Mouse (Mus musculus) monocyte, adult 2 months (primary cell): Measurements from ENCODE around the gene Gm47969.

ENCODE experiments used
- DNase-seq, 2 experiments: peaks; one replicate each; pipeline ENCODE4 v3.0.0; 2022; ENCODE audit warnings: low spot score in 2 of 2, low read depth in 1 of 2

Gm47969 gene

DNA sequence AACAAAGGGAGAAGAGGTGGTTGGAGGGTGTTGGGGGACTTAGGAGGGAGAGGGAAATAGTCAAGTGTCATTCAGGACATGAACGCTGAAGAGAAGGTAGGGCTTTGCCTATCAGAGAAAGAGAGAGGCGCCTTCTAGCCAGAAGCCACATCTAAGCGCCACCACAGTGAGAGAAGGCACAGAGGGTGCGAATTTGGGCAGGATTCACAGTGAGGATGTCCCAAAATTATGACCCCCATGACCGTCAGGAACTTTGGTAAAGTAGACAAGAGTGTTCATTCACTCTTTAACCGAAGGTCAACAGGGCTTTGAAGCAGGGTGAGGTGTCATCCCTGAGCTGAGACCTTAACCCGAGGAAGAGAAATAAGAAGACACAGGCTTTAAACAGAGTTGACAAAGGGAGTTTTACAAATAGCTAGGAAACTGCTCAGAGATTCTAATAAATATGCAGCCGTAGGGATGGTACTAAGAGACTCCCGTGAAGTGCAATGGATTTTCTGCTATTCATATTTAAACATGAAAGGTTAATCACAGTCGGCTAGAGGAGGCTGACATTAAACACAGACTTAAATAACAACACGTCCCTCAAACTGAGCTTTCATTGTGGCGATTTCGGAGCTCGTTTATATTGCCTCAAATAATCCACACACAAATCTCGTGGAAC is 30.9 kb downstream of the Gm47969 start:
- no peak for DNase-seq

DNA sequence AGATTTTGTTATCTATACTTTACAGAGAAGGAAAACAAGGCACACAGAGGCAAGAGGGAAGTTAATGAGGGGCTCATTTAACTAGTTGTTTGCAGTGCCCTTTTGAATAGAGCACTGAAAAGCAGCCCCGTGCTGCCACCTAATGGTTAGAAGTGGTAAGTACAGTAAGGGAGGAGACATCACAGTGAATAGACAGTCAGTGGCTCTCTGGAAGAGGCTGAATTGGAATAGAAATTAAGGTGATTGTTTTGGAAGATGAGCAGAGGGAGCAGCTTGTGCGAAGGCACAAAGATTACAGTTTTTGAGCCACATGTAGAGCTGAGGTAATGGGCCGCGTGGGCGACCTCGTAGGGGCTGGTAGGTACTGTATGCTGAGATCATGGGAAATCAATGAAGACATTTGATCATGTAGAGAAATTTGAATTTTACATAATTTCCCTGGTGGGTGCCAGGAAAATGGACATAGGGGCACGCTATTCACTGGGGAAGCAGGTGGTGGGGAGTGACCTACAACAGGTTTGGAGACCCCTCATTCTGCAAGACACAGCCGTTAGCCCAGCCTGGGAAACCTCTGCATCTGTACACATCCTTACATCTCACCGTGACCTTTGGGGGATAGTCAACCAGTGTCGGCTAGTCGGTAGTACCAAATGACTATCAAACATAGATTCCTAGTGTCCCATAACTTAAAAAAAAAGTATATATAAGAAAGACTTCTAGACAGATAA is 31.6 kb downstream of the Gm47969 start:
- no peak for DNase-seq

DNA sequence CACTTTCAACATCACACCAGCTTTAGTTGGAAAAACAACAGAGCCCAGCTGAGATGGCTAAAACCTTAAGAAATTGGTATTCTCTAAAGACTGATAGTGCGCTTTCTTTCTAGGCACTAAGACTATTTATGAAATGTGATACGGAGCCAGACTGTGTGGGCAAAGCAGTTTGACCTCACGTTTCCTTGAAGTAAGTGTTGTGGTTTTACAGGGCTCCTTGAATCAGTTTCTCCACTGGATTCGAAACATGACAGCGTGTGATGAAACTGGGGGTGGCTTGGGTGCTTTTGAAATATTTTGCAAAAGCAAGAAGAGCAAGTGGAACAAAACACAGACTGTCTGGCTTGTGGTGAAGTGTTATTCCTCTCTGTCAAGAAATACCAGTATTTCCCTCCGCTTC is 32.3 kb downstream of the Gm47969 start:
- DNase-seq, result no peak

DNA sequence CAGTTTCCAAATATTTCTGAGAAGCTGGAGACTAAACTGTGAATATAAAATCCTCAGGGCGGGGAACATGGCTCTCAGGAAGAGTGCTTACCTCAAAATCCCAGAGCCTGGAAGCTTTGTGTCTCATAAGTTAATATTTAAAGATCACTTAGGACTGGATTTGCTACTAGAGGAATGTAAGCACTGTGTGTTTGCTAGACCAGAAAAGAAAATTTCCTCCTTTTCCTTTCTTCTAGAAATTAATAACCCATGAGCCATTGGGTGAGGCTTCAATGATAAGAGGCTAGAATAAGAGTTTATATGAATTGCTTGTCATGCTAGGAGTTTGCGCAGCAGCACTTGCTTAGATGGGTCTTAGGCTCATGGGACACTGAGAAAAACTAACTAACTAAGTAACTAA is 40.1 kb downstream of the Gm47969 start:
- DNase-seq, result no peak

DNA sequence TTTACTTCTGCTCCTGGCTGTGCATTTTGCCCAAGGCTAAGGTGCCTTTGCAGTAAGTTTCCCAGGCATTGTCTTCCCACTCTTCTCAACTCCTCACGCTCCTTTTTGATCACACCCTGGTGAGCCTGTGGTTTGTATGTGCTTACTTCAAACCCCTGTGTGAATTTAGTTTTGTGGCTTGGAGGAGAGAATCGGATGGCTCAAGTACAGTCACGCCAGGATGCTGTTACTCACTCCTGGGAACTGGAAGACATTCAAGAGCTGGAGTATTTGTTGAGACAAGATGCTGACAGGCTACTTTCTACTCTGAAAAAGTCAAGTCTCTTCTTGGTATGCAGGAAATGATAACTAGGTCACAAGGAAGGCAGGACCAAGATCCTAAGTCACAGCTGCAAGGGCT is 46.5 kb downstream of the Gm47969 start:
- no peak for DNase-seq
